Mouse (Mus musculus): ENCODE measurements around the gene Emp3.

Gene Emp3

DNA sequence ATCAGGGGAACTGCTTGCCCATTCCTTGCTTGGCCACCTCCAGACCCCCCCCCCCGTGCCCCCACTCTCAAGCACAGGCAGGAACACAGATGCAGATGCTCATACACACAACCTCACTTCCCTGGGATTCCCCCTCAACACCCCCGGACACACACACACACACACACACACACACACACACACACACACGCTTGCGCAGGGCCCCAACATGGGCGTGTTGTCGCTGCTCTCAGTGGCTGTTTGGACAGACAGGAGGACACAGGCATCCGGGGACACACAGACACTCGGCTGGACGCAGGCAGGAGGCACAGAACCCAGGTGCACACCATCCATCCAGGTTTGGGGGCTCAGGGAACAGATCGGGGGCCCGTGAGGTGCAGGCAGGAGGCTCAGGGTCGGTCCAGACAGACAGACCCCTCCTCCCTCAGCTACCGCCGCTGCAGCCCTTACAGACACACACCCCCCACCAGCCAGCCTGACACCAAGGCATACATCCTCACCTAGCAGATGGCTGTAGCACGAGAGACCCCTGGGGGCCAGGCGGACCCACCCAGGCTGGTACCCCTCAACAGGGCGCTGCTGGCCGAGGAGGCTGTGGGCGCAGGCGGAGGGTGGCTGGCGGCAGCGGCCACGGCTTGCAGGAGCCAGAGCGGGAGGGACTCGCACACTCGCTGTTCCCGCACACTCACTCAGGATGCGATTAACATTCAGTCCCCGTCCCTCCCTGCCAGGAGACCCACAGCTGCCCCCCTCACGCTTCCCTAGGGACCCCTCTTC, 50.7 kb downstream of the Emp3 start:
- DNase-seq (ENCODE audit: low read depth, low spot score): no peak

DNA sequence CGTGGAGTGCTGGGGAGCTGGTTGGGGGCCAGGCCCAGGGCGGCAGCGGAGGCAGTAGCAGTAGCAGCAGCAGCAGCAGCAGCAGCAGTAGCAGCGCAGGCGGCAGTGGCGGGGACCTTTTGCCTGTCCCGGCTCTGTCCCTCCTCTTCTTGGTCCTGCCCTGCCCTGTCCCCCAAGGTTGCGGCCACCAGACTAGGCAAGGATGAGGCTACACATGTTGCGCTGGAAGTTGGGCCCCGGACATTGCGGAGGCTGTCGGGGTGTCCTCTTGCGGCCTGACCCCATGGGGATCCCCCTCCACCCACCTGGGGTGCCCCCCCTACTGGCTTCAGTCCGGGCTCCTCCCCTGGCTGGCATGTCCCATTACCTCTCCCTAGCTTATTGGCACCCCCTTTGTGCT, 51.4 kb downstream of the Emp3 start:
- no peak for DNase-seq (ENCODE audit: low read depth, low spot score)

DNA sequence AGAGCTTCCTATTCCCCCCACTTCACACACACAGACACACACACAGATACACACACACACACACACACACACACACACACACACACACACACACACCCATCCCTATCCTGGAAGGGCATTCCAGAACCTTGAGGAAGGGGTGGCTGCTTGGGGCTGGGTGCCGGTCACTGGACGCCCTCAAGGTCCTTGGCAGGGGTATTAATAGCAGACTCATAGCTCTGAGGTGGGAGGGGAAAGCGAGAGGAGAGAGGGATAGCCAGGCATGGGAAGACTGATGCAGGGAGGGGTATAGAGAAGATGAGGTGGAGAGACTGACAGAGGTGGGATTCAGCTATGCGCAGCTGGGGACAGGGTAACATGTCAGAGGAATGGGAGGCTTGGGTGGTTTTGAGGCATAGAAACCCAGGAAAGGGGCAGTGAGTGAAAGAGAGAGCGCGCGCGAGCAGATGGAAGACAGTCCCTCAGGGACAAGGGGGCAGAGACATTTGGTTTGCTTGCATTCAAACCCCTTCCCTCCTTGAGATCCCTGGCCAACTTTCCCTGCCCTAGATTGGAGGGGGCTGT, 52.0 kb downstream of the Emp3 start:
- DNase-seq (ENCODE audit: low read depth, low spot score): no peak
